Mouse (Mus musculus) urinary bladder, postnatal 36 days (tissue): Measurements from ENCODE around the gene Cpn1.
A peak's percentile ranks its signal among the peaks of the same experiment; 100 is the strongest.

Source experiments
- DNase-seq, 2 experiments: peaks; one replicate each; pipeline ENCODE4 v3.0.0; 2022; ENCODE audit warnings: low spot score in 2 of 2, mixed read lengths in 1 of 2

Cpn1 gene

DNA sequence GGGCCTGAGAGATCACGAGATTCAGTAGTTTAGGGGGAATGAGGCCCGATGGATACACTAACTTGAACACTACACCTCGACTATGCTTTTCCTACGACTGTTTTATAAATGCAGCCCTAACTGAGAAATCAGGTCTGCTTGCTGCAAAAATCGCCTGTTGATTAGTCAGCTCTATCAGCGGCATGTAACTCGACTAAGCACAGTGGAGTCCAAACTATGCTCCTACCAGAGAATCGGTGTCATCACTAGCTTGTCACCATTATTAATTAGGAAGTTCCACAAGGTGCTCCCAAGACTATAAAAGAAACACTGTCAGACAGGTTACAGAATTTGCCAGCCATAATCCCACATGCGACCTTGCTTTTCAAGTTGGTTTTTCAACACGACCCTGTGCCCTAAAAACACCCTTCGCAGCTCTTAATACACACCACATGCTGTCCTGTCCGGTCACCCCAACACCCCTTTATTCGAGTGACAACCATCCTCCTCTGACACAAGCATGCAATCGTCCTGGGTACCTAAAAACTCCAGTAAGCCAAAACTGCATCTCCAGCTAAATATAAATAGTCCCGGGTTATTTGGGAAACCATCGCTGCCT is 47.1 kb downstream of the Cpn1 start:
- DNase-seq, result no peak

DNA sequence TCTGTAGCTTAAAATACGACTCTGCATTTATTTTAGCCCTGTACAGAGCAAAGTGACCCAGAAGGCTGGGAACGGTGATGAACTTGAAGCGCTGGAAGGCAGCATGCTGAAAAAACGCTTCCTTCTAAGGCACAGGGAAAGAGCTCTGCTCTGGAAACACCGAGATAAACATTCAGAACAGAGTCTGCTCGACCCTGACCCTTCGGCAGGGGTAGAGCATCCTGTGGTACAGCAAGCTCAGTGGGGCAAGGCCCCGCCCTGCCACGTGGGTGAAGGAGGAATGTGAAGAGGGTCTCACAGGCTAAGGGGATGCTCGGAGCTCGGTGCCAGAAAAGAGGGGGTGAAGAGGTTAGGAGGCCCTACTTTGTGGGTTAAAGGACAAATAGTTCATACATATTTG is 48.0 kb downstream of the Cpn1 start:
- DNase-seq, result no peak

DNA sequence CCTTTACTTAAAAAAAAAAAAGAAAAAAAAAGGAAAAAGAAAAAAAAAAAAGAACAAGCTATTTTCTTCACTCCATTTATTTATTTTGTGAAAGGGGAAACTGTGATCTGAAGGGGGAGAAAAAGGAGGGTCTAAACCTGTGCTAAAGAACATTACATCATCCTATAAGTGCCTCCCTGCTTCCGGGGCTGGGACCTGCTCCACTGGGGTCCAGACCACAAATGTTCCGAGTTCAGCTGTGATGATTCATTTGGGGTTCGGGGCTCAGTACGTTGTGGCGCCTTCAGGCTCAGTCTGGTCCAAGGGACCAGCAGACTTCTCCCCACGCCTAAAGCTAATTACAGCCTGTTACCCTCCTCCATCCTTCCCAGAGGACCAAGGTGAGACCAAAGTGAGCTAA is 55.4 kb downstream of the Cpn1 start:
- DNase-seq, result no peak

GRCm38 (mm10) chr19:43930366-43930765 is 56.0 kb downstream of the Cpn1 start:
- no peak for DNase-seq

GRCm38 (mm10) chr19:43929869-43930268 is 56.5 kb downstream of the Cpn1 start:
- DNase-seq, result no peak

- DNase-seq, result no peak
These were observed 58.4 kb downstream of the Cpn1 start for GRCm38 (mm10) chr19:43927967-43928366.

DNA sequence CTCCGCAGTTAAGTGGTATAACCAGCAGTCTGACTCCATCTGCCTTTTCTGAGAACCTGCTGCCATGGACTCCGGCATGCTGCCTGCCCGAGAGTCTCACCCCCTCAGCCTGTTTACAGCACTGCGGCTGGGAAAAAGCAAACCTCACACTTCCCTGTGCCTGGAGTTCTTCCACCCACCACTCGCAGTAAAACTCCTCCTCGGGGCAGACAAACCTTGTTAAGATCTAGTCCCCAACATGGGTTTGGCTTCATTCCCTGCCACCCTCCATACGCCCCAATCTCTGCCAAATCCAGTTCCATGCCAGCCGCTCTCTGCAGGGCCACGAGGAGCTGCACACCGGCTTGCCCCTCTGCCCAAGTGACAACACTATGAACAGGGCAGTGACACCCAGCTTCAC is 59.3 kb downstream of the Cpn1 start:
- no peak for DNase-seq

GRCm38 (mm10) chr19:43926141-43926987 is 60.0 kb downstream of the Cpn1 start:
- no peak for DNase-seq

DNA sequence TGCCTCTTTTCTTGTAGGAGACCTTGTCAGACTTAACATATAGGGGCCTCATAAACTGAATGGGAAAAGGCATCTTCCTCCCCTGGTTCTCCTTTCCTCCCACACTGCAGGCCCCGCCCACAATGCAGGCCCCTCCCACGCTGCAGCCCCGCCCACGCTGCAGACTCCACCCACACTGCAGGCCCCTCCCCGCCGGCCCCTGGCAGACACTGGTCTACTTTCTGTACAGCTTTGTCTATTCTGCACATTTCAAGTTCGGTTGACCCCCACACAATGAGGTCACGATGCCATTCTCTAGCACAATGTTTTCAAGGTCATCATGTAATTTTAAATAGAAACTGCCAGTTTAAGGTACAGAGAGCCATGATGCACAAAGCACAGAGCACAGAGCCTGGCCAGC is 62.0 kb downstream of the Cpn1 start:
- DNase-seq, result no peak

- DNase-seq, result no peak
These were observed 63.4 kb downstream of the Cpn1 start for GRCm38 (mm10) chr19:43922963-43923362.

DNA sequence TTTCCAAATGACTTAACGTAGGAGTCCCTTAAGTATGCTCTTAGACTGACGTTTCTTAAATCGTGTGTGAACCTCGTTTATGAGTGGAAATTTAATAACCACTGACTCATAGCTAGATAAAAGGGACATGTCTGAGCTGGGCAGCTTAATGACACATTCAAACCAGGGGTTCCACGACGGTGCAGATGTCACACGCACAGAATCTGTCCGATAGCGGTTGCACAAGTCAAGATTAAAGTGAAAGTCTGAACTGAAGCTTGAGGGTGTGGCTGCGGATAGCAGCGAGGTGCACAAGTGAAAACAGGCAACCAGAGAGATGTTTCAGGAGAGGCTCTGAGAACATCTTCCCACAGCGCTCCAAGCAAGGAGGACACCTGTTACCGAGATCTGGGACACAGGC is 64.9 kb downstream of the Cpn1 start:
- DNase-seq, result no peak

DNA sequence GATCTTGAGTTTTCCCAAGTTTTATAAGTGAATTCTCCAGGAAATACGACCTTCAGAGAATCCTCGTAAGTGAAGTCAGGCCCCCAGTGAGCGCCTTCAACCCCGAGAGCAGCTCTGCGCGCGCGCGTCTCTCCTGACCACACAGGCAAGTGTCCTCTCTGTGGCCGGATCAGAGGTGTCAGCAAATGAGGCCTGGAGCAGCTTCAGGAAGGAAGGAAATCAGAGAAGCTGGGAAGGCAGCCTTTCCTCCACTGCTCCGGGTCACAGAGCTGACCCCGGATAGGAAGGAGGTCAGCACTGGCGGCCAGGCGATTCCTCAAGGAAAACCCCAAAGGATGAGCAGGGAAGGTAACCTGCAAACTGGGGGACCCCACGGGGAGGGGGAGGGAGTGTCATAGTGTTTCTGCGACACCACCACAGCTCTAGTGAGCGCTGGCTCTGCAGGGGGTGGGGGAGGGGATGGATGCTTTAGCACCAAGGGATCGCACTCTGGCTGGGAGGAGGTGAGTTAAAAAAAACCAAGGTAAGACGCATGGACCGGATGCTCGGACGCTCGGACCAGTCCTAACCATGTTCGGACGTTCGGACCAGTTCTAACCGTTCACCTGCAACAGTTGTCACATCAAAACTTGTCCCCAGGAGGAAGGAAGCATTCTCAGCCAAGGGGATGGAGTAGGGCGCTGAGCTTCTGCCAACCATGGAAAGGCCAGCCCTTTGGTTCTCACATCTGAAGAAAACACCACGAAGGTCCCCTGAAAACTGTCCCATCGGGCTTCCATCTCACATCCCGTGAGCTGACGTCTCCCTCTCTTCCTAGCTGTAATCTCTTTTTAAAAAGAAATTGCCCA is 65.7 kb downstream of the Cpn1 start:
- no peak for DNase-seq

- DNase-seq, result no peak
These were observed 66.5 kb downstream of the Cpn1 start for GRCm38 (mm10) chr19:43919841-43920240.

DNA sequence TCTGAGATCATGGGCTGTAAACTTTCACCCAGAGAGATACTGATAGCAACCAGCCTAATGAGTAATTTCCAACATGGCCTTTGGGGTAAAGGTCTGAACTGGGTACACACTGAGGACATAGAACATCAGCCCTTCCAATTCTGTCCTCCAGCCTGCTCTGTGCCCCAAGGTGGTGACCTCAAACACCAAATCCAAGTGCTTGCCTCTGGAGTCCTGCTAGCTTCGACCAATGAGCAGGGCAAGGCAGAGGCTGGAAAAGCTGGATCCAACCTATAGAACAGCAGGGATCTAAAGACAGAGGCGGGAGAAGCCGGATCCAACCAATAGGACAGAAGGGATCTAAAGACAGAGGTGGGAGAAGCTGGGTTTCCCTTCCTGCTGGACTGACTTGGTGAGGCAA is 67.5 kb downstream of the Cpn1 start:
- no peak for DNase-seq

DNA sequence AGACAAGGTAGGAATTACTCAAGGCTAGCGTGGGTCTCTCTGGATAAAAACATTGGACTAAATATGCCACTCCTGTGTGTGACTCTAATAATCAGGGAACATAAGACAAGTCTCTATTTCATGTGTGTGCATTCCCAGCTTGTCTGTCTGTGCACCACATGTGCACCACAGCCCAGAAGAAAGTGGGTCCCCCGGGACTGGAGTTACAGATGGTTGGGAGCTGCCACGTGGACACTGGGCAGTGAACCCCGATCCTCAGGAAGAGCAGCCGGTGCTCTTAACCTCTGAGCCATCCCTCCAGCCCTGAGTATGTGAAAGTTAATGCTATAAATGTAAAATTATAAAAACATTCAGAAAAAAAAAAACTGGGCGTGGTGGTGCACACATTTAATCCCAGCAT is 68.6 kb downstream of the Cpn1 start:
- no peak for DNase-seq

DNA sequence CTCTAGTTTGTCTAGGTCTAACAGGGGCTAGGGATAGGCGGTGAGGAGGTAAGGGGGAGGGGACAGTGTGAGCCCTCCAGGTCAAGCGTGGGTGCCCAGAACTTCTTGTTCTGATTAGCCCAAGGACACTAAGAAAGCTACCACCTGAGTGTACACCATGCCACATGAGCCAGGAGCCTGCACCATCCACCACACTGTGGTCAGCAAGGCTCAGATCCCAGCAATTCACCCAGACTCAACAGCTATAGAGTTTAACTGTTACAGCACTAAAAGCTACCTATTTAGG is 69.0 kb downstream of the Cpn1 start:
- no peak for DNase-seq

GRCm38 (mm10) chr19:43916586-43917405 is 69.6 kb downstream of the Cpn1 start:
- peak in 1 of 2 experiments; percentile 54 for DNase-seq

GRCm38 (mm10) chr19:43915431-43915830 is 70.9 kb downstream of the Cpn1 start:
- no peak for DNase-seq

DNA sequence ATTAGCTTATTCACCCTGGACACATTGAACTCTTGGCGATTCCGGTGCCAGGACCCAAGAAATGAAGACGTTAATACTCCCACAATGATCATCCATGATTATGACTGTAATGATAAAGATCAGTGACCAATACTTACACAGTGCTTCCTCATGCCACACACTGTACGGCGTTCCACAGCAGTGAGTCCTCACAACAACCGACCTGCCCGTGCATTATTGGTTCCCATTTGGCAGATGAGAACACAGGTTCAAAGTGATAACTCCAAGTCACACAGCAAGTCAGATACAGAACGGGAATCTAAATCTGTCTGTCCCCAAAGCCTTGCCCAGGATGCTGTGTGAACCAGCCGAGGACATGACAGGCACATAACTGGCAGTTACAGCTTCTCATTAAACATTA is 71.4 kb downstream of the Cpn1 start:
- no peak for DNase-seq

DNA sequence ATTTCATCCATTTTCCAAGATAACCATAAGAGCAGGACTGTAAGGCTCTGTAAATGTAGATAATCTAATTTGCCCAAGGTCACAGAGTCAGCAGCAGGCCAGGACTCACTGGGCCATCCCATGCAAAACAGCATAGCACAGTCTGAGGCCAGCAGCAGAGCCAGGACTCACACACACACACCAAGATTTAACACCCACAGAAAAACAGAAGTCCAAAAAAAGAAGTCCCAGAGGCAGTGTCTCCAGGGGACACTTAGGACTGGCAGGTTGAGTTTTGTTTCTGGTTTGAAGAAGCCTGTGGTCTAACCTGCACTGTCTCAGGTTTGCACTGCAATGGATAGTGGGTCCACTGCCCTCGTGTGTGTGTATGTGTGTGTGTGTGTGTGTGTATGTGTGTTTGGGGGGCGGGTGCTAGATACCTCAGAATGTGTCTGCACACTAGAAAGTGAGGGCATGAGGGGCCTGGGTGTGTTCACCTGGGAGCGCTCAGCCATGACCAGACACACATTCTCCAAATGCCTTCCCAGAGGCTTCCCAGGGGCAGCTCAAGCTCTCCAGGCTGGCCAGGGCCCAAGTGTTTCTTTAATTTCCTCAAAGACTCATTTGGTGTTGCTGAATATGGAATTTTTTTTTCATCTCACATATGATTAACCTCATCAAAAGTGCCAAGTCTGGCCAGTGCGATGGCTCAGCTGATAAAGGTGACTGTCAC is 73.4 kb downstream of the Cpn1 start:
- DNase-seq, result no peak

- no peak for DNase-seq
These were observed 79.9 kb downstream of the Cpn1 start for GRCm38 (mm10) chr19:43906492-43906891.
